Mouse (Mus musculus) left cerebral cortex, postnatal 14 days (tissue): Measurements from ENCODE around the gene Luc7l2. TPM values are rescaled to one million over a fixed set of nuclear protein-coding genes. Genes with fewer than 3 reads are reported as not detected.

Source experiments
- DNase-seq, 2 experiments: peaks; one replicate each; pipeline ENCODE4 v3.0.0; 2021 to 2022; ENCODE audit warnings: low spot score in 2 of 2, mixed read lengths in 1 of 2
- intact Hi-C: fragments of 180-260 bp; cut with DNase I; formaldehyde crosslinking; loops from one replicate; pipeline ENCODE4 v1.15.1; 2025
- total RNA-seq, 2 experiments: library from RNA; stranded (reverse); gene quantifications; 2 replicates each; pipeline ENCODE4 v1.2.3; 2021

The Luc7l2 gene
- total RNA-seq, 2 experiments from 2014 or later, result 152 to 154 TPM

- intact Hi-C loops, result no loop called here
- peak; percentile 59 to 60 for DNase-seq
Observed at GRCm38 (mm10) chr6:38550250-38551061, 678 bp upstream of the Luc7l2 start.

GRCm38 (mm10) chr6:38551989-38552635, 978 bp downstream of the Luc7l2 start:
- intact Hi-C loops, result no loop called here
- peak; percentile 97 to 98 for DNase-seq

GRCm38 (mm10) chr6:38552636-38553000, 1.5 kb downstream of the Luc7l2 start:
- DNase-seq, result no peak

GRCm38 (mm10) chr6:38576096-38576495, 25.0 kb downstream of the Luc7l2 start:
- intact Hi-C loops, result no loop called here
- DNase-seq, result no peak

More at GRCm38 (mm10) chr6:38552636-38553000, 1.5 kb downstream of the Luc7l2 start:
- intact Hi-C loops, result no loop called here

GRCm38 (mm10) chr6:38580112-38580857, 29.2 kb downstream of the Luc7l2 start:
- intact Hi-C loops, result no loop called here
- peak in 1 of 2 experiments; percentile 22 for DNase-seq

GRCm38 (mm10) chr6:38581711-38582110, 30.6 kb downstream of the Luc7l2 start:
- intact Hi-C loops, result no loop called here
- DNase-seq, result no peak

GRCm38 (mm10) chr6:38597481-38597880, 46.3 kb downstream of the Luc7l2 start:
- no peak for DNase-seq

GRCm38 (mm10) chr6:38609892-38610291, 58.8 kb downstream of the Luc7l2 start:
- DNase-seq, result no peak
- intact Hi-C loops, result loop anchor here (10.0 kb wide), 1 partner anchor 85 kb away; no protein-coding TSS in a partner anchor

More at GRCm38 (mm10) chr6:38597481-38597880, 46.3 kb downstream of the Luc7l2 start:
- intact Hi-C loops, result no loop called here

GRCm38 (mm10) chr6:38622406-38622805, 71.3 kb downstream of the Luc7l2 start:
- intact Hi-C loops, result no loop called here

GRCm38 (mm10) chr6:38623457-38623856, 72.3 kb downstream of the Luc7l2 start:
- intact Hi-C loops, result no loop called here
- no peak for DNase-seq

More at GRCm38 (mm10) chr6:38622406-38622805, 71.3 kb downstream of the Luc7l2 start:
- DNase-seq, result peak in 1 of 2 experiments; percentile 33

- intact Hi-C loops, result no loop called here
- peak in 1 of 2 experiments; percentile 35 for DNase-seq
Observed at GRCm38 (mm10) chr6:38624439-38624838, 73.3 kb downstream of the Luc7l2 start.

- intact Hi-C loops, result no loop called here
- DNase-seq, result no peak
Observed at GRCm38 (mm10) chr6:38626086-38626485, 75.0 kb downstream of the Luc7l2 start.

- intact Hi-C loops, result no loop called here
Observed at GRCm38 (mm10) chr6:38627081-38627480, 75.9 kb downstream of the Luc7l2 start.

GRCm38 (mm10) chr6:38627486-38627885, 76.4 kb downstream of the Luc7l2 start:
- intact Hi-C loops, result no loop called here
- no peak for DNase-seq

More at GRCm38 (mm10) chr6:38627081-38627480, 75.9 kb downstream of the Luc7l2 start:
- no peak for DNase-seq

GRCm38 (mm10) chr6:38629556-38629955, 78.4 kb downstream of the Luc7l2 start:
- intact Hi-C loops, result no loop called here
- DNase-seq, result no peak

GRCm38 (mm10) chr6:38632826-38633225, 81.7 kb downstream of the Luc7l2 start:
- no peak for DNase-seq
- intact Hi-C loops, result no loop called here

- intact Hi-C loops, result no loop called here
- DNase-seq, result no peak
Observed at GRCm38 (mm10) chr6:38634461-38634860, 83.3 kb downstream of the Luc7l2 start.

GRCm38 (mm10) chr6:38635941-38636851, 85.1 kb downstream of the Luc7l2 start:
- intact Hi-C loops, result no loop called here
- peak in 1 of 2 experiments; percentile 23 for DNase-seq
